Mouse (Mus musculus) heart, embryonic 14.5 days (tissue): ENCODE measurements around the gene Camta1. TPM values are rescaled to one million over a fixed set of nuclear protein-coding genes. Genes with fewer than 3 reads are reported as not detected.

ENCODE experiments used
- ATAC-seq: fragments of 200-750 bp; cut with Nextera tagmentation; 2 replicates; pipeline ENCODE4 v1.8.0; 2017; ENCODE audit warnings: low read depth, moderate TSS enrichment; ENCODE audit not compliant: insufficient number of reproducible peaks, insufficient read depth, low FRiP score
- H3K27ac ChIP-seq, 2 experiments: fragments of 200-500 bp in 1 of 2; fragments of 300-500 bp in 1 of 2; sonication (generic) in 1 of 2; replicated peaks in 1 of 2; 2 replicates each; pipeline ENCODE4 v1.5.1; 2012 to 2014; ENCODE audit warnings: low read depth in 2 of 2, low read length in 2 of 2, control low read depth in 1 of 2, mild to moderate bottlenecking in 1 of 2, mixed read lengths in 1 of 2; ENCODE audit not compliant: control insufficient read depth in 1 of 2, insufficient read depth in 1 of 2
- H3K27me3 ChIP-seq: fragments of 300-500 bp; sonication (generic); 2 replicates; pipeline ENCODE4 v1.6.1; 2014; ENCODE audit warnings: mild to moderate bottlenecking, low read length, control low read depth; ENCODE audit not compliant: control insufficient read depth, insufficient read depth
- H3K36me3 ChIP-seq: fragments of 300-500 bp; sonication (generic); 2 replicates; pipeline ENCODE4 v1.6.1; 2014; ENCODE audit warnings: mild to moderate bottlenecking, control low read depth, low read length, mixed read lengths; ENCODE audit not compliant: control insufficient read depth, insufficient read depth
- H3K4me1 ChIP-seq, 2 experiments: fragments of 200-500 bp in 1 of 2; fragments of 300-500 bp in 1 of 2; sonication (generic) in 1 of 2; 2 replicates each; pipeline ENCODE4 v1.6.1; 2012 to 2014; ENCODE audit warnings: low read length in 2 of 2, control low read depth in 1 of 2, mixed read lengths in 1 of 2; ENCODE audit not compliant: control insufficient read depth in 2 of 2, insufficient read depth in 2 of 2
- H3K4me2 ChIP-seq: fragments of 300-500 bp; sonication (generic); 2 replicates; pipeline ENCODE4 v1.6.1; 2014; ENCODE audit warnings: mild to moderate bottlenecking, low read length
- H3K4me3 ChIP-seq, 2 experiments: fragments of 200-500 bp in 1 of 2; fragments of 300-500 bp in 1 of 2; sonication (generic) in 1 of 2; 2 replicates each; pipeline ENCODE4 v1.5.1; 2012 to 2014; ENCODE audit warnings: low read length in 2 of 2, mild to moderate bottlenecking in 2 of 2, control low read depth in 1 of 2, low read depth in 1 of 2, moderate library complexity in 1 of 2; ENCODE audit not compliant: control insufficient read depth in 1 of 2, insufficient read depth in 1 of 2
- H3K9ac ChIP-seq: fragments of 300-500 bp; sonication (generic); 2 replicates; pipeline ENCODE4 v1.6.1; 2014; ENCODE audit warnings: mild to moderate bottlenecking, low read length
- H3K9me3 ChIP-seq: fragments of 300-500 bp; sonication (generic); 2 replicates; pipeline ENCODE4 v1.6.1; 2016; ENCODE audit warnings: low read length, control low read depth; ENCODE audit not compliant: control insufficient read depth
- WGBS: fragments of 180-500 bp; shearing (Covaris S2); extraction: QIAGEN DNeasy Blood & Tissue Kit; methylation state at CpG from one replicate; pipeline ENCODE4 v1.1.7; 2014; 5-methylcytosine and 5-hydroxymethylcytosine counted together
- polyA plus RNA-seq: library from polyadenylated mRNA; unstranded; fragments of >200 nt; fragmentation: Nextera tagmentation; extraction: Ambion mirVana; gene quantifications from 2 replicates; pipeline ENCODE4 v1.2.1, GENCODE M21; 2014

The Camta1 gene
- polyA plus RNA-seq, 1 experiment from 2014 or later: 150 TPM

DNA sequence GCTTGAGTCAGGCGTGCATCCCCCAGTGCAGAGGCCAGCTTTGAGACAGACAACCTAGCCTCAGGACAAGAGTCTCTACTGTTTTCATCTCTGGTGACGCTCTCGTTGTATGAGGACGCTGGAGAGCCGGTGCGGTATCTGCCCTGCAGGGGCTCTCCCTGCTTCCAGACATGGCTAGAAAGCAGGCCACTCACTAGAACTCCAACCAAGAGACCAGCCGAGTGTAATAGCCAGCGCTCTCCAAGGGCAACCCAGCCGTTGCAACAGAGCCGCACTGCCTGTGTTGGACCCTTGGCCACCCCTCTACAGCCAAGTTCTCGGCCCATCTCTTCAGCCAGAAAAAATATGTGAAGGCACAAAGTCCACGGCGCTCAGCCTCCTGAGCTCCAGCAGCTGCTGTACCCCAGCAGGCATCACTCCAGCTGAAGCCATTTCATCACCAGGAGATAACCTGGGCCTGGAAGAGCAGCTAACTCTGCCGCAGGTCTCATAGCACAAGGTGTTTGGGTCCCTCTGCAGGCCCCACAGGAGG lies 443.3 kb downstream of the Camta1 start:
- H3K9me3 ChIP-seq: no peaks in the 10 kb centered on the region
- no peak overlapping the region for H3K9ac ChIP-seq
- H3K27ac ChIP-seq: no peak overlapping the region
- no peak for ATAC-seq
- no peaks in the 10 kb centered on the region for H3K36me3 ChIP-seq
- H3K4me1 ChIP-seq: no peaks in the 10 kb centered on the region
- no peaks in the 10 kb centered on the region for H3K27me3 ChIP-seq
- no peak overlapping the region for H3K4me3 ChIP-seq
- 69% methylated on average over 14 of the region's 14 CpGs for WGBS
- no peak overlapping the region for H3K4me2 ChIP-seq

GRCm38 (mm10) chr4:151415812-151416211 lies 445.9 kb downstream of the Camta1 start:
- WGBS: 61% methylated on average over 4 of the region's 4 CpGs
- H3K27ac ChIP-seq: no peak overlapping the region
- H3K4me1 ChIP-seq: peaks cover 6% of the 10 kb centered on the region in 2 experiments; a peak in 2 of 4 replicates
- H3K9ac ChIP-seq: no peak overlapping the region
- H3K4me2 ChIP-seq: no peak overlapping the region
- no peak overlapping the region for H3K4me3 ChIP-seq
- no peaks in the 10 kb centered on the region for H3K9me3 ChIP-seq
- no peaks in the 10 kb centered on the region for H3K36me3 ChIP-seq
- 0 out of 2 replicates have a peak, but pooled peaks cover 3% of the 10 kb centered on the region for H3K27me3 ChIP-seq
- ATAC-seq: no peak; the same call in 1 of the 2 replicates

DNA sequence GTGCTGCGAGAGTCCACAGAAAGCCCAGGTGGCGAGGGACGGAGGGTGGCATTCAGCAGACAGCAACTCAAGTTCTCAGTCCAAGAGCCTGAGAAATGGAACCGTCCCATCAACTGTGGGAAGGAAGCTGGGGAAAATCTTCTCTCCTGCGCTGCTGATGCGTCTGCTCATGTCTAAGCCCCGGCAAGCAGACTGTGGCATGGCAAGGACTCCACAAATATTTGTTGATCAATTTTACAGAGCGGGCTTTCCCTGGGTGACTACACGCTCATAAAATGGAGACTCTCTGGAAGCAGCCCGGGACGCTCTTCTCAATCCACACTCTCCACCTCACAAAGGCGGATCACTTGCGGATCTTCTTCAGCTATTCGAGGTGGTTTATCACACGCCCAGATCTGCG lies 446.3 kb downstream of the Camta1 start:
- Histone ChIP-seq H3K27me3 (0 out of 2 replicates have a peak, but pooled peaks cover 3% of the 10 kb centered on the region), H3K27ac (no peak overlapping the region), H3K9me3 (no peaks in the 10 kb centered on the region), H3K4me1 (peaks cover 6% of the 10 kb centered on the region in 2 experiments; a peak in 2 of 4 replicates), H3K4me2 (no peak overlapping the region), H3K9ac (no peak overlapping the region), H3K4me3 (no peak overlapping the region), H3K36me3 (no peaks in the 10 kb centered on the region)
- ATAC-seq: no peak
- 90% methylated on average over 16 of the region's 16 CpGs for WGBS

DNA sequence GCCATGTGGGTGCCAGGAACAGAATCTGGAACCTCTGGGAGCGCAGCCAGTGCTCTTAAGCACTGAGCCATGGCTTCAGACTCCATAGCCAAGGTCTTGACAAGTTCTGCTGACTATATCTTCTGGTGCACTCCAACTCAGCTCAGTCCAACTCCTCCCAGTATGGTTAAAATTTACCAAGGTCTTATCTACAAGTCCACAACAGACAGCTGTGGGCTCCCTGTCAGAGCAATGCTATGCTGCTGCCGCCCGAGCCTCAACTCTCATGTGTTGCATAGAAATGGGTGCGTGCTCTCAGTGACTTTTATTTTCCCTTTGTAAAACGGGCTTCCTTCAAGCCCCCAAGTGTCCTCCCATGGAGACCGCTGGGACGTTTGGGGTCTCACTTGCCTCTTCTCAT lies 446.7 kb downstream of the Camta1 start:
- Histone ChIP-seq H3K9ac (no peak overlapping the region), H3K4me1 (peaks cover 6% of the 10 kb centered on the region in 2 experiments; a peak in 2 of 4 replicates), H3K4me2 (no peak overlapping the region), H3K4me3 (no peak overlapping the region), H3K27me3 (0 out of 2 replicates have a peak, but pooled peaks cover 3% of the 10 kb centered on the region), H3K36me3 (no peaks in the 10 kb centered on the region), H3K9me3 (no peaks in the 10 kb centered on the region), H3K27ac (no peak overlapping the region)
- no peak for ATAC-seq
- WGBS: 89% methylated on average over 7 of the region's 7 CpGs

- H3K4me3 ChIP-seq: no peak overlapping the region
- WGBS: 22% methylated on average over 14 of the region's 14 CpGs
- H3K4me2 ChIP-seq: peak overlapping the region; percentile 44
These were observed 450.0 kb downstream of the Camta1 start for GRCm38 (mm10) chr4:151411641-151412061.

GRCm38 (mm10) chr4:151411016-151411415 lies 450.7 kb downstream of the Camta1 start:
- Histone ChIP-seq H3K4me3 (no peak overlapping the region), H3K4me1 (peaks cover 6% of the 10 kb centered on the region in 2 experiments; a peak in 2 of 4 replicates), H3K9me3 (0 out of 2 replicates have a peak, but pooled peaks cover 4% of the 10 kb centered on the region), H3K27me3 (0 out of 2 replicates have a peak, but pooled peaks cover 3% of the 10 kb centered on the region), H3K27ac (no peak overlapping the region), H3K4me2 (no peak overlapping the region), H3K9ac (no peak overlapping the region), H3K36me3 (no peaks in the 10 kb centered on the region)
- WGBS: 71% methylated on average over 3 of the region's 3 CpGs
- no peak for ATAC-seq

More at GRCm38 (mm10) chr4:151411641-151412061, 450.0 kb downstream of the Camta1 start:
- H3K4me1 ChIP-seq: peaks cover 6% of the 10 kb centered on the region in 2 experiments; a peak in 2 of 4 replicates
- 0 out of 2 replicates have a peak, but pooled peaks cover 3% of the 10 kb centered on the region for H3K27me3 ChIP-seq
- H3K27ac ChIP-seq: 0 out of 4 replicates have a peak overlapping the region, but pooled peaks of 1 of the 2 experiments have one; percentile 34
- ATAC-seq: no peak; the same call in 1 of the 2 replicates
- 0 out of 2 replicates have a peak, but pooled peaks cover 4% of the 10 kb centered on the region for H3K9me3 ChIP-seq
- H3K9ac ChIP-seq: no peak overlapping the region
- no peaks in the 10 kb centered on the region for H3K36me3 ChIP-seq

DNA sequence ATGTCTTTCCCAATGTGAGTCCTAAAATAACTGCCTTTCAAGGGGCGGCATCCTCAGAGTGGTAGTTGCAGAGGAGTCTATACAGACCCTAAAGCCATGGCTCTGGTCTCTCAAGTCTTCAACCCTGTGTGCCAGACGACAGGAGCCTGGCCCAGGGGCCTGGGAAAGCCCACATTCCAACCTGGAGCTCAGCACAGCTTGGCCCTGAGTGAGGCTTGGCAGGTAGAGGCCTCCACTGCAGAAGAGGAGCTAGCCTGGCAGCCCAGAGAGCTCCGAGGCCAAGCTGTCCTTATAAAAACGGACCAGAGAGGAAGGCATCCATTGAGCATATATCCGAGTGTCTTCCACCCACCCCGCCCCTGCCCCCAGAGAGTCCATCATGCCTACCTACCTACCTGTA lies 452.4 kb downstream of the Camta1 start:
- ATAC-seq: no peak
- Histone ChIP-seq H3K4me2 (no peak overlapping the region), H3K27ac (no peak overlapping the region), H3K27me3 (0 out of 2 replicates have a peak, but pooled peaks cover 3% of the 10 kb centered on the region), H3K36me3 (no peaks in the 10 kb centered on the region), H3K9ac (no peak overlapping the region), H3K4me3 (no peak overlapping the region), H3K4me1 (peaks cover 6% of the 10 kb centered on the region in 2 experiments; a peak in 2 of 4 replicates), H3K9me3 (0 out of 2 replicates have a peak, but pooled peaks cover 4% of the 10 kb centered on the region)
- WGBS: 56% methylated on average over 6 of the region's 6 CpGs
